Mouse (Mus musculus): ENCODE results near the gene Alkbh1. TPM values are rescaled to one million over a fixed set of nuclear protein-coding genes. Genes with fewer than 3 reads are reported as not detected.

The Alkbh1 gene
- polyA plus RNA-seq, 2 experiments from 2014 or later, result 63.6 to 82.0 TPM

DNA sequence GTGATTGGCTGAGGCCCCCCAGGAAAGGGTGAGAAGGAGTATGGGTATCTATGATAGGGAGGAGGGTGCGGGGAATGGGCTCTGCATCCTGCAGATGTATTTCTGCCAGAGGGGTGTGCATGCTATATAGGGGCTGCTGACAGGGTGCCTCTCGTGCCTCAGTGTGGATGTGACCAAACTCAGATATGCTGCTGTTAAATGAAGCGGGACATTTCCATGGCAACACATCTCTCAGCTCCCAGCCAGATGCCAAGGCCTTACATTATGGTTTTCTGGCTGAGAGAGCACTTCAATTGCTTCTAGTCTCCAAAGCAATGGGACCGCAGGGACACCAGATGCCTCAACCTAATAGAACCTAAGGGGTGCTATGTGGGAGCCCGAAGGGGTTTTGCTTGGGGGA is 24.9 kb downstream of the Alkbh1 start:
- no peak for ATAC-seq

DNA sequence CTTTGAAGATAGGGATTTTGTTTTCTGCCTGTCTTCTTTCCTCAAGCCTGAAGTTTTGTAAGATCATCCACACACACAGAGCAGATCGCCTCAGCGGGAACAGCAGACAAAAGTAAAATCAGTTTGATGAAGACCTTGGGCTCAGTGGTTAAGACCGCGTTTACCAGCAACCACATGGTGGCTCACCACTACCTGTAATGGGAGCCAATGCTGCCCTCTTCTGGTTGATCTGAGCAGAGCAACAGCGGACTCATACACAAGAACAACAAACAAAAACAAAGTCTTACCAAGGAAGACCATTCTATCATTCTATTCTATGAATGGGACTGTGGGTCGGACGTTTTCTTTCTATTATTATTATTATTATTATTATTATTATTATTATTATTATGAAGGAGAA is 27.1 kb downstream of the Alkbh1 start:
- peak; percentile 88 for ATAC-seq

DNA sequence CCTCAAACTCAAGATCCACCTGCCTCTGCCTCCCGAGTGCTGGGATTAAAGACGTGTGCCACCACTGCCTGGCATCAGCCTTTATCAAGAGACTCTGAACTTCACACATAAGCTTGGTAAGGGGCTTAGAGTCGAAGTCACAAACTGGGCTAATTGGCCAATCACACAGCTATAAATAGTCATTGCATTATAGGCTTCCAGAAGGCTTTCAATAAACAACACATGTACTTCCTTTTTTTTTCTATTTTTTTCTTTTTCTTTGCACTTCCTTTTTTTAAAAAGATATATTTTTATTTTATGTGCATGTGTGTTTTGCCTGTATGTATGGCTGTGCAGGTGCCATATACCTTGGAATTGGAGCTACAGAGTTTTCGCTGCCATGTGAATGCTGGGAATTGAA is 28.5 kb downstream of the Alkbh1 start:
- ATAC-seq, result no peak

DNA sequence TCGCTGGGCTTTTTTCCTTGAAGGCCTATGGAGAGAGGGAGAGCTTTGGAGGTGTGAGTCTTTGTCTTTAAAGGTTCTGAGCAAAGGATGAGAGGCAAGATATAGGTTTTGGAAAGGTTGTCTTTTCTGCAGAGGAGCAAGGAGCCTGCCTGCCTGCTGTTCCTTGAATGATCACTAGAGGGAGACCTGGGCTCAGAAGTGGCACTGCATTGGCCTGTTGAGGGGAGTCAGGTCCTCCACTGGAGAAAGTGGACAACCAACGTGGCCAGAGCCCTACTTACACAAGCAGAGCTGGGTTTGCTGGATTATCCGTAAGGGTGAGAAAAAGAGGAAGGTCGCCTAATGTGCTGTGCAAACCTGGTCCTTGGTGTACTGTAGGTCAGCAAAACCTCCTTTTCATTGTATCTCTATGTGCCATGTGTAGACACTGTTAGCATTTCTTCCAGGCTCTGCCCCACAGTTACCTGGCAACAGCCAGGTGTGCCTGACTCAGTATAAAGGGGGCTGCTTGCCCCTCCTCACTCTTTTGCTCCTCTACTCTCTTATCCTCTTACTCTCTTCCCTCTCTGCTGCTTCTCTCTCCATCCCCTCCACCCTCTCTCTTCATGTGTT is 30.5 kb downstream of the Alkbh1 start:
- ATAC-seq, result peak; percentile 75

DNA sequence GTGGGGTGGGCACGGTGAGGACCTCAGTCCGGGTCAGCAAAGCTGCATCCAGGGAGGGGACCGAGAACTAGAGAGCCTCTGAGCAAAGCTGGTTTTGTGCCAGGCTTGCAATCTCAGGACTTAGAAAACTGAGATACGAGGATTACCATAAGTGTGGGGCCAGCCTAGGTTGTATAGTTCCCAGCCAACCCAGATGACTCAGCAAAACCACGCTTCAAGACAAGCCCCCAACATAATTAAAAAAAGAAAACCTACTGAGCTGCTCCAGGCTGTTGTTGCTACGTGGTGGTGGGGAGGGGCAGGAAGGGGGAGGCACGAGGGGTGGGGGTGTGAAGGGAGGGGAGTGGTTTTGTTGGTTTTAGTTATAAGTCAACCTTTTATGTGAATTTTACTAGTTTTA is 32.8 kb downstream of the Alkbh1 start:
- no peak for ATAC-seq

DNA sequence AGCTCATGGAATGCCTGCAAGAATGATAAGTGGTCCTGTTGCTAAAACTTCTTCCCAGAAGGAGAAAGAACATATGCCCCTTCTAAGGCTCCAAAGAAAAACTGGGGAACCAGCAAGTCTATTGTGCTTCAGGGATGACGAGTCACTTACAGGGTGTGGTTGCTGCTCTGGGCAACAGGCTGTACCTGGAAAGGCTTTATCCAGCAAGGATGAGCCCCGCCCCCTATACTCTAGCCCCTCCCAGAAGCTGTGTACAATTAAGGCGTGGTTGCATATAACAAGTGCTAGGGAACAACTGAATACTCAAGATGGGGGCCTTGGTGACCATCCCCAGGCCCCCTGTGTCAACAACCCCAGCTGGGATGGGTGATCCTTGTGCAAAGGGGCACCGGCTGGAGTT is 34.7 kb downstream of the Alkbh1 start:
- no peak for ATAC-seq

DNA sequence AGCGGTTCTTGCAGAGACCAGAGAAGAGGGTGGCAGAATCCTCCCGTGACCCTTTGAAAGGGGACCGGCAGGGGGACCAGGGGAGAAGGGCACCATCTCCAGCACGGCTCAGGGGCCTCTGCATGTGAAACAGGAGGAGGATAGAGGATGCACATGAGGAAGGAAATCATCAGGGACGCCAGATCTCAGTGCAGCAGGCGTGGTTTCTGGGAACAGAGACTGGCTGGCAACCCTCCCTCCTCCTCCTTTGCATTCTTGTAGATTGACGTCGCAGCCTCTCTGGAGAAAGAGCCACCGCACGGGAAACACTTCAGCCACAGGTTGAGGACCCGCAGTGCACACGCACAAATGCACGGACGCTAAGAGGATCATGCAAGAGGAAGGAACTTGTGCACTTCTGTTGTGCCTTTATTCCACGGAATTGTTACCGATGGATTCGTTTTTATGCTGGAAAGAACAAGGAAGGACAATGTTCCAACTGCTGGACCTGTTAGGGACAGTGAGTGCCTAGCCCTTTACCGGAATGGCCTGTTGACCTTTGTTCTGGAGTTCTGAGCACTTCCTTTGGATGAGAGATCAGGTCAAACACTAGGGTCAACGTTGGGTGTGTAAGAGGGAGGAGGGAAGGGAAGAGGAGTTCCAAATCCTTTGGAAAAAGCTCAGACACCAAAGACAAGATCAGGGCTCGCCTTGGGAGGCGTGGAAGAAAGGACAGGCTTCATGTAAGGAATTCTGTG is 35.8 kb downstream of the Alkbh1 start:
- ATAC-seq, result no peak

DNA sequence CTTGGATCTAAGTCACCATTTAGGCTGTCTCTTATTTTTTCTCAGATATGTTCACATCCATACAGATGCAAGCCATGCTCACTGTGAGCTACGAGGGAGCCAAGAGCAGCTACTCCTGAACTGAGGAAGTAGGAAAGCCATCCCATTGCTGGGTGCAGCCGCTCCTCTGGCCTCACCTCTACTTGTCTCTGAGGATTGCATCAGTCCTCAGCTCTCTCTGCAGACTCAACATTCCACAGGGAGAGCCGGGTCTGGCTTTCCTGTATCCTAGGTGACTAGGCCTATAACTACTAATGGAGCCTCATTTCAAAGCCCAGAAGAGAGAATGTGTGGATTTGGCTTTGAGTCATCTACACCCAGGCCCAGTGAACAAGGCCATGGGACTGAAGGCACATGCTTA is 38.1 kb downstream of the Alkbh1 start:
- ATAC-seq, result no peak

DNA sequence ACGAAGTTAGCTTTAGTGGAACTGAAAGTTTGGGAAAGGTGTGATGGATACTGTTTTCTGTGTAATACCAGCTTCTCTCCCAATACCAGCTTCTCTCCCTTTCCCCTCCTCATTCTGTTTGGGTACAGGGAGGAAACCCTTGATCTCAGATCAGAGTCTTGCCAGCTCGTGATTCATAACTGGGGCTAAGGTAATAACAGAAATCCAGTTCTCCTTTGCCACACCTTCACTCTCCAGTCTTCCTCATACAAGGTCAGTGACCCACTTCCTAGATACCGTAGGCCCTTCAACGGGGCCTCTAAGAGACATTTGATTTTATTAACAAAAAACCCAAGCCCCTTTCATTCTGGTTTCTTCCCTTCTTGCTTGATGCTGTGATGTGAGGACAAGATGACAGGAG is 38.7 kb downstream of the Alkbh1 start:
- ATAC-seq, result no peak

DNA sequence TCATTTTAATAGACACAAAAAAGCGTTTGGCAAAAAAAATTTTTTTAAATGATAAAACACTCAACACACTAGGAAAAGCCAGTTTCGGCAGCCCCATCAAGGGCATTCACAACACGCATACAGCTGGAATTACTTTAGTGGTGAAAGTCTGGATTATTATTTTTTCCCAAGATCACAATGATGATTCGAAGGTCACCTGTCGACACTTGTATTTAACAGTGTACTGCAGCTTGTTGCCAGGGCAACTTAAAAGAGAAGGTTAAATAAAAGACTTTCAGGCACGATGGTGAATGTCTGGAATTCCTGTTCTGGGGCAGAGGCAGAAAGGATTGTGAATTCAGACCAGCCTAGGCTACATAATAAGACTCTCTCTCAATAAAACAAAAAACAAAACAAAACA is 41.9 kb downstream of the Alkbh1 start:
- ATAC-seq, result no peak

DNA sequence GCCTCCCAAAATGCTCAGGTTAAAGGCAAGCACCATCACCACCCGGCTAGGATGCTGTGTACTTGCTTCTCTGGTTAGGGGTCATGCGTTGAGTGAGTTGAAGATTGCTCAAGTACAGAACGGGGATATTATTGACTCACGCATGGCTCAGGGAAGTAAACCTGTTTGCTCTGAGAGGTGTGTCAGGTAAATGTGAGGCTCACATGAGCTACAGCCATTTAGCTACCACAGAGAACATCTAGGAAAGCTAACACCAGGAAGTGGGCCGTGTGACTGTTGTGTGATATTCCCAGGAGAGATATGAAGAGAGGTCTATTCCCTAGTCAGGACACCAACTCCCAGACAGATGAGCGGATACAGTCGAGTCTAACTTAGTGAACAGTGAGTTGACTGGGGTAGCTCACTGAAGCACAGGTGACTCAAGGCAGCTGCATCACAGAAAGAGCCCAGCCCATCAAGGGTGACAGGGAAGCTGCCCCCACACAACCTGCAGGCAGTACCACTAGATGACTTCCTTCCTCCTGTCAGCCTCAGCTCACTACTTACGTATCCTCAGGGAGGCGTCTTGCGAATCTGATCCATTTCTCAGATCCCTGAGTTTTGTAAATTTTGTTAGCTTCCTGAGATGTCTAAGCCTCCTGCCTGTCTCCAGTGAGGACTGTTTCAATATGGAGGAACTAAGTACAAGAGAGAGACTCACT is 44.5 kb downstream of the Alkbh1 start:
- ATAC-seq, result no peak

DNA sequence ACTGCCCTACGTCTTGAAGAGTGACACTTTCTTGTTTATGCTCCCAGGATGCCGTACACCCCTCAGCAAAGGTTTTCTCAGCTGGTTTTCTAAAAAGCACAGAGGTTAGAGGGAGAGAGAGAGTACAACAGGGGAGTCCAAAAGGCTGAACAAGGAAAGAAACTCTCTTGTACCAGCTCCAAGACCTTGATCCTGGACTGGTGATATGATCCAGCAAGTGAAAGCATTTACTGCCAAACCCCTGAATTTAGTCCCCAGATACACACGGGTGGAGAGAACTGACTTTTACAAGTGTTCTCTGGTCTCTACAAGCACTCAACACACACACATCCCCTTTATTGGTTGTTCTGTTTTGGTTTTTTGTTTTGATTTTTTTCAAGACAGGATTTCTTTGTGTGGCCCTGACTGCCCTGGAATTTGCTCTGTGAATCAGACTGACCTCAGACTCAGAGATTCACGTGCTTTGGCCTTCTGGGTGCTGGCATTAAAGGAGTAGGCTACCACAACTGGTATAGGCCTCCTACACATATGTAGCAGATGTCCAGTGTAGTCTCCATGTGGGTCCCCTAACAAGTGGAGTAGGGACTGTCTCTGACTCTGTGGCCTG is 45.9 kb downstream of the Alkbh1 start:
- no peak for ATAC-seq

DNA sequence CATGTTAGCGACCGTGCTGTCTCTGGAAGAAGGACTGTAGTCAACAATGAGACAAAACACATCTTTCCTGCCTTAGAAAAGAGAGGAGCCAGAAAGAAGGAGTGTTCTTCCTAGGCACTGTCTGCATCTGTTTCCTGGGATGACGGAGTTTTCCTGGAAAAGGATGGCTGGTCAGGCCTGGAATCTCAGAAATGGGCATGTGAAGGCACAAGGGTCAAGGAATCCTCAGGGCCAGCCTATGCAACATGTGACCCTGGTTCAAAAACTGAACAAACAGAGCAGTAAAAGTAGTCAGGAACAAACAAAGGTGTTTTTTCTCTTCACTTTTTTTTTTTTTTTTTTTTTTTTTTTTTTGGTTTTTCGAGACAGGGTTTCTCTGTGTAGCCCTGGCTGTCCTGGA is 46.7 kb downstream of the Alkbh1 start:
- no peak for ATAC-seq

DNA sequence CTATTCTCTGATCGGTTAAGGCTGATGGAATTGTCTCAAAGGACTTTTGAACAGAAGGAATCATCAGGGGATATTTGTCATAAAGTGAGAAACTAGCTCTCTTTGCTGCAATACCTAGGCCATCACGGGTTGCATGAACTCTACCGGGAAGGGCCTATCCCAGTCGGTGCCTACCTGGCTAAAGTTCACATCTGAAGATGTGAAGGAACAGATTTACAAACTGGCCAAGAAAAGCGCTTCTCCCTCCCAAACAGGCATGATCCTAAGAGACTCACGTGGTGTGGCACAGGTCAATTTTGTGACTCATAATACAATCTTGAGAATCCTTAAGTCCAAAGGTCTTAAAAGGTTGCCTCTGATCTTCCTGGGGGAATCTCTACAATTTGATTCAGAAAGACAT is 49.5 kb downstream of the Alkbh1 start:
- ATAC-seq, result no peak

DNA sequence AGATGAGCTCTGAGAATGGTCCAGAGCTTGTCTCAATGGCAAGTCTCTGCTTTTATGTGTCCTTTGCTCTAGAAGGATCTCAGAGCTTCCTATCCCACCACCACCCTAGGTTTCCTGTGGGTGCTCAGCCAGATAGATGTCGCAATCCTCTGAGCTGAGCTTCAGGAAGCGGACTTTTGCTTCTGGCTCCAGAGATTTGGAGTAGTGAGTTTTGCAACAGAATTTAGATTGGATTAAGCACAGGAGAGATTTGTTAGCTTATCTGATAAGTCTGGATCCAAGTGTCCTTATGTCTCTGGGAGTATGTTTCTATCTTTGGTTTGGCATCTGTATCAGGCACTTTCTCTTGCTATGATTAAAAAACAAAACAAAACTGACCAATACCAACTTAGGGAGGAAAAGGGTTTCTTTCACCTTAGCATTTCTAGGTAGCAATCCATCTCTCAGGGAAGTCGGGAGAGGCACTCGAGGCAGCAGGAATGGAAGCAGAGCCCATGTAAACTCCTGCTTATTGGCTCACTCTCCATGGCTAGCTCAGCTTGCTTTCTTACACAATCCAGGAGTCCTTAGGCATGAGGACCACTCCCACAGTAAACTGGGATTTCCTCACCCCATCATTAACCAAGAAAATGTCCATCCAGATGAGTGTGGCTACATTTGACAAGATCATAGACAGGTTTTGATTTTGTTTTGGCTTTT is 50.2 kb downstream of the Alkbh1 start:
- ATAC-seq, result no peak

DNA sequence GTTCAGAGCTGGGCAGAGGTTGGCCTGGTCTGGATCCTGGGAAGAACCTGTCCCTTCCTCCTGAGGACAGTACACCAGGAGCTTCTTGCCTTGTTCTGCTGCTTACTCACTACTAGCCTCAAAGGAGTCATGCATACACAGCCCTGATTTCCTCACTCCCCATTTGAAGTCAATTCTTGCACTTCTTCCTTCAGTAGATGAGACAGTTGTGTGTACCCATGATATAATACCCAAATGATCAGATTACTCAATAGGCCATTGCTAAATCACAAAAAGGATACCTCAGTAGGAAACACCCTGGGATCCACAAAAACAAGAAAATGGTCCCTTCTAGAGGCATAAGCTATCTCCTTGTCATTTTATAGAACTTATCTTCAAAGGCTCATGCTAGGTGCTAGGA is 52.5 kb downstream of the Alkbh1 start:
- no peak for ATAC-seq

DNA sequence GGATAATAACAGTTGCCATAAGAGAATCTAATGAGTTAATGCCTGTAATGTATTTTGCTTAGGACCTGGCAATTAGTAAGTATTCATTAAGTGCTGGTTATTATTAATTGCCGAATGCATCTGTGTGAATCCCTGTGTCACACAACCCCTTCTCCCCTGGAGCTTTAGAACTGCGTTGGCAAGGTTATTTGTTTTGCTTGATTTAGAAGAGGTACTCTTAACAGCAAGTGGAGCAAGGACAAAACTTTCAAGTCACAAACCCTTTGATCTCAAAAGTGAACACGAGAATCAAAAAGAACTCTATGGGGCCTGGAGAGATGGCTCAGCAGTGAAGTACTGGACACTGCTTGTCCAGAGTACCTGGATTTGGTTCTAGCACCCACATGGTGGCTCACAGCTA is 54.6 kb downstream of the Alkbh1 start:
- ATAC-seq, result no peak

DNA sequence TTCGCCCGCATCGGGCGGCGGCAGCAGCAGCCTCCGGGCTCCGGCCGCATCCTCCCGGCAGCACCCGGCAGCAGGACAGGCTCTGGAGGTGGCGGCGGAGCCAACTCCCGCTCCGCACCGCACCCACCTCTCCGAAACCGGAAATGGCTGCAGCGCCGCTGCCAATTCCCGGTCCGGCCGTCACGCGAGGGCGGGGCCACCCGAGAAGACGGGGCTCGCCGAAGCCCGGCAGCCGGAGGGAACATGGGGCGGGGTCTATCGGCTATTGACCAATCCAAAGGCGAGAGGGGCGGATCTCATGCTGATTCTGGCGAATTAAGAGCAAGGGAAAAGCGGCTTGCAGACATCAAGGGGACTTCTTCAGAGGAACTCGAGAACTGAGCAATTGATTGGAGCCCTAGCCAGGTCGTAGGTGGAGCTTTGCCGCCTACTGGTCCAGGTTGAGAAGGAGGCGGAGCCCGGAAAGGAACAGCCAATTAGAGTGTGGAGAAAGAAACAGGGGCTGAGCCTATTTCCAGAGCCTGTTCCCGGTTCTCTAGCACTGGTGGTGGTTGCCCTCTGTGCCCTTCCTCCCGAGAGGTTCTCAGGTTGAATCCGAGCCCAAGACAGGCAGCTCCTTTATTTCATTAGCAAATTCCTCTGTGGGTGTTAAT is 55.6 kb downstream of the Alkbh1 start, which contains the start of gene Sptlc2:
TSS of gene Sptlc2 (minus strand) at position 234 of the 653 bp plus-strand sequence.
- ATAC-seq, result peak; percentile 97

DNA sequence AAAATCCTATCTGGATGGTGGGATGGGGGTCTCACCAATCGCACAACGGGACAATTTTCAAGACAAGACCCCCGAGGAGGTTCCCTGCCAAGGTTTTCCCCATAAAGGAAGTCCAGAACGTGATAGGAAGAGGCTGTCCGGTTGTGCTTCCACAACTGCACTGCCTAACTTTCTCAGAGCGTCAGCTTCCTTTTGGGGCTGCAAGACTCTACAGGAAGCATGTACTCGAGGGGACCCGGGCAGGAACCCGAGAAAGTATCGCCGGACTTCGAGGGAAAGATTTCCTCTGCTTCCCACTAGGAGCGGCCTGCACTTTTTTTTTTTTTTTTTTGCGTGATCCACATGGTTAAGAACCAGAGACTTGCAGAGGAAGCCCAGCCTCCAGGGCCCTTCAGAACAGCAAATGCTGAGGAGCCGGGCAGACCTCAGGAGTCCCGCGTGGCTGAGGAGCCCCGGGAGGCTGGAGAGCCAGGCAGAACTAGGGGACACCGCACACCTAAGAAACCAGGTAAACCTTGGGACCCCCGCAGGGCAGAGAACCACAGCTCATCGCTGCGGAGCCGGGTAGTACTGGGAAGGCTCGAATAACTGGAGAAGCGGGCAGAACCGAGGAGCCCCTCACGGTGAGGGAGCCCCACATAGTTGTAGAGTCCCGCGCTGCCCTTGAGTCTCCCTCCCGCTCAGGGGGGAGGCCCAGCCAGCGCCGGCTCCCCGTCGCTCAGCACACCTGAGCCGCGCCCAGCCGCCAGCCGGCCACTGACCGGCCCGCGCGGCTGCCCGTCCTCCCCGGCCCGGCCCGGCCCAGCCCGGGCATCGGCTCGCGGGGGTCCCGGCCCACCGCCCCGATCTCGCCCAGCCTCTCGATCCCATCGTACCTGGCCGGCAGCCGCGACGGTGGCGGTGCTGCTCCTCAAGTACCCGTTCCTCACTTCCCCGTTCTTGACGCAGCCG is 56.4 kb downstream of the Alkbh1 start:
- no peak for ATAC-seq

DNA sequence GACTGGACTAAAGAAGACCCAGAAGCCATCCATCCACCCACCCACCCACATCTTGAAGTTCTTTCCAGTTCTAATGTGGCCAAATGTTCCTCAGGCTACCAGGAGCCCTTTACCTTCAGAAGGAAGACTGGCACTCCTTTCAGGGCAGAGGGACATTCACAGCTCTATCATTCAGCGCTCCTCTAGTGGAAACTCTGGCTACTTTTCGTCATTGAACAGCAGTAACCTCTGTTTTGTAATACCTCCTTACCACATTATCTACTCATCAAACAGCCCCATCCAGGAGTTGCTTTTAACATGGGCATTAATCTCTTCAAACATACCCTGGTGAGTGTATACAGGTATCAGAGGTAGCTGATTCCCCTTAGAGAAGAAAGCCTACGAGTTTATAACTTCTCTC is 58.8 kb downstream of the Alkbh1 start:
- no peak for ATAC-seq

DNA sequence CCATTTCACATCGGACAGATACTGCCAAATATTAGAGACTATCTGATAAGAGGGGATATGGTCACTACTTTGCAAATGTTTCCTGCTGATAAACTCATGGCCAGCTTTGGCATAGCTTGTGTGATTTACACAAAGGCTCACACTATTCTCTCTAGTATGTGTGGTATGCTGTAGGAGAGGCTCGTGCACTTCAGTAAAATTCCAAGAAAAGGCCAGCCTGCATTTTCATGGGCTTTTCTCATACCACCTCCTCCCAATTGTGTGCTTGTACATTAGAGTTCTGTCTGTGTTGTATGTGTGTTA is 62.5 kb downstream of the Alkbh1 start:
- no peak for ATAC-seq
